Mouse (Mus musculus): ENCODE data around the gene Pld6. TPM values are rescaled to one million over a fixed set of nuclear protein-coding genes. Genes with fewer than 3 reads are reported as not detected.

Gene Pld6
- total and polyA plus RNA-seq, 3 experiments: not detected

DNA sequence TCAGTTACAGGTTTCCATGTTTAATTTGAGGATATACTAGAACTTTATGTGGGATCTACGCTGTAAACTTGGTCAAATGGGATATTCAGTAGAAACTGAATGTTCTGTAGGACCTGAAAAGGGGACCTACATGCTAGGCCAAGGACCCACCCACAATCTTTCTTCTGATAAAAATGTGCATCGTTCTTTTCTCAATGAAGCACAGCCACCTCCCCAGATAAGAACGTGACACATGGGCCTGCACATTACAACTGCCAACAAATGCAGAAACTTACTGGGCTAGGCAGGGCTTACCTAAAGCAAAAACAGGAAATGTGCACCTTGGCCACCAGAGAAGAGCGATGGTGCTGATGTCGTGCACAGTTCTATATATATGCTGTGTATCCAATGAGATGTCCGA lies 32.9 kb downstream of the Pld6 start:
- dilution Hi-C loops (cut with MboI; ENCODE audit: extremely low pct_ligation_motif_present, extremely low pct_unique_long_range_greater_than_20kb, low sequenced_read_pairs): no loop called here
- Histone ChIP-seq H3K79me2 (replicated peaks; ENCODE audit: control insufficient read depth, extremely low read depth, insufficient read depth, poor library complexity, severe bottlenecking) (no peaks in the 10 kb centered on the region), H3K36me3 (replicated peaks in 1 of 2; ENCODE audit: control insufficient read depth in 1 of 2, insufficient read depth in 1 of 2, low read length in 1 of 2) (peaks cover 39 to 90% of the 10 kb centered on the region in 2 experiments), H3K27ac (ENCODE audit: insufficient read depth, low read depth) (no peak overlapping the region), H3K4me3 (replicated peaks in 1 of 3; ENCODE audit: low read depth in 2 of 3, low read length in 2 of 3, poor library complexity in 1 of 3) (no peak overlapping the region), H3K9me3 (replicated peaks; ENCODE audit: low read length) (no peaks in the 10 kb centered on the region), H3K4me1 (ENCODE audit: control insufficient read depth in 1 of 2, insufficient read depth in 2 of 2) (no peaks in the 10 kb centered on the region), H3K9ac (ENCODE audit: insufficient read depth, low read depth) (no peak overlapping the region), H3K4me2 (ENCODE audit: insufficient read depth, low read depth, poor library complexity, severe bottlenecking) (no peak overlapping the region), H3K27me3 (replicated peaks) (no peaks in the 10 kb centered on the region)
- in situ Hi-C loops (cut with MboI; ENCODE audit: low pct_ligation_motif_present, low pct_unique_long_range_greater_than_20kb, low sequenced_read_pairs): loop anchor here (10.0 kb wide), 1 partner anchor 230 kb away; the partner anchor contains the start of gene Zkscan17
- TF ChIP-seq MEF2A (IDR thresholded peaks at IDR 0.05; ENCODE audit: borderline replicate concordance, low read depth, low read length) (no peak), ZNF384 (IDR thresholded peaks at IDR 0.05; ENCODE audit: low read depth, low read length) (no peak), BHLHE40 (IDR thresholded peaks at IDR 0.05; ENCODE audit: low read depth, low read length) (no peak), ETS1 (conservative IDR thresholded peaks at IDR 0.05; ENCODE audit: low read depth, low read length) (no peak), ZC3H11A (IDR thresholded peaks at IDR 0.05; ENCODE audit: low read depth, low read length) (no peak), HCFC1 (IDR thresholded peaks at IDR 0.05; ENCODE audit: low read depth, low read length) (no peak), TBP (conservative IDR thresholded peaks at IDR 0.05; ENCODE audit: low read depth, low read length) (no peak), MXI1 (IDR thresholded peaks at IDR 0.05; ENCODE audit: low read depth, low read length) (no peak), JUND (conservative IDR thresholded peaks at IDR 0.05; ENCODE audit: low read depth, low read length) (no peak), SMC3 (IDR thresholded peaks at IDR 0.05; ENCODE audit: low read depth, low read length) (no peak), EP300 (IDR thresholded peaks at IDR 0.05; ENCODE audit: low read length) (no peak), CHD1 (IDR thresholded peaks at IDR 0.05; ENCODE audit: low read depth, low read length) (no peak)
- no peak for DNase-seq (ENCODE audit: extremely low read depth)

DNA sequence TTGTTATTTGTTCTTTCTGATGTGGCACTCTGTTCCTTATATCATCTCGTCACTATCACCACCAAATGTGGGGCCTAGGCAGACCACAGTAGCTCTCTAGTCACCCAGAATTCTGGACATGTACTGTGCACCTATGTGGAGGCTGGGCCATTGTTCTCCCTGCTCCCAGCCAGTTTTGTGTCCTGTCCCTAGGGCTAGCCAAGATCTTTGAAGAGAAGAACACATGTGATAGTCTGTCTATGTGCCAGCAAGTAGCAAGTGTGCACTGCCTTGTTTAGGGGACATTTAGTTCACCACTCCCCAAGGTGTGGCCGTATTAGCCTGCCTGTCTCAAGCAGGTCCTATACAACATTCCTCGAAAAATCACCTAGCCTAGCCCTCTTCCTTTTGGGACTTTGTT lies 38.4 kb downstream of the Pld6 start:
- DNase-seq (ENCODE audit: extremely low read depth): no peak
- TF ChIP-seq PAX5 (IDR thresholded peaks at IDR 0.05; ENCODE audit: low read length): no peak
- no peak for TF ChIP-seq MAX (IDR thresholded peaks at IDR 0.05; ENCODE audit: low read length)
- TF ChIP-seq KAT2A (IDR thresholded peaks at IDR 0.05; ENCODE audit: insufficient replicate concordance, low read length): no peak
- no peak for TF ChIP-seq UBTF (IDR thresholded peaks at IDR 0.05; ENCODE audit: low read depth, low read length)
- TF ChIP-seq CTCF (conservative IDR thresholded peaks at IDR 0.05 in 1 of 2, IDR thresholded peaks at IDR 0.05 in 1 of 2; ENCODE audit: low read depth in 2 of 2, low read length in 2 of 2): no peak
- TF ChIP-seq USF2 (conservative IDR thresholded peaks at IDR 0.05; ENCODE audit: low read depth, low read length): no peak
- TF ChIP-seq EP300 (IDR thresholded peaks at IDR 0.05; ENCODE audit: low read length): no peak
- no peak for TF ChIP-seq USF1 (IDR thresholded peaks at IDR 0.05; ENCODE audit: low read depth, low read length)
- no peak for TF ChIP-seq NRF1 (IDR thresholded peaks at IDR 0.05; ENCODE audit: low read depth, low read length)
- H3K27me3 ChIP-seq (replicated peaks): no peaks in the 10 kb centered on the region
- no peak overlapping the region for H3K9ac ChIP-seq (ENCODE audit: insufficient read depth, low read depth)
- no peaks in the 10 kb centered on the region for H3K4me1 ChIP-seq (ENCODE audit: control insufficient read depth in 1 of 2, insufficient read depth in 2 of 2)
- H3K79me2 ChIP-seq (replicated peaks; ENCODE audit: control insufficient read depth, extremely low read depth, insufficient read depth, poor library complexity, severe bottlenecking): no peaks in the 10 kb centered on the region
- H3K27ac ChIP-seq (ENCODE audit: insufficient read depth, low read depth): no peak overlapping the region
- no peak overlapping the region for H3K4me3 ChIP-seq (replicated peaks in 1 of 3; ENCODE audit: low read depth in 2 of 3, low read length in 2 of 3, poor library complexity in 1 of 3)
- dilution Hi-C loops (cut with MboI; ENCODE audit: extremely low pct_ligation_motif_present, extremely low pct_unique_long_range_greater_than_20kb, low sequenced_read_pairs) (no loop called here), in situ Hi-C loops (cut with MboI; ENCODE audit: low pct_ligation_motif_present, low pct_unique_long_range_greater_than_20kb, low sequenced_read_pairs) (no loop called here)
- peaks cover 21 to 68% of the 10 kb centered on the region in 2 experiments for H3K36me3 ChIP-seq (replicated peaks in 1 of 2; ENCODE audit: control insufficient read depth in 1 of 2, insufficient read depth in 1 of 2, low read length in 1 of 2)
- no peaks in the 10 kb centered on the region for H3K9me3 ChIP-seq (replicated peaks; ENCODE audit: low read length)
- no peak overlapping the region for H3K4me2 ChIP-seq (ENCODE audit: insufficient read depth, low read depth, poor library complexity, severe bottlenecking)
